In the genomic region with DNA sequence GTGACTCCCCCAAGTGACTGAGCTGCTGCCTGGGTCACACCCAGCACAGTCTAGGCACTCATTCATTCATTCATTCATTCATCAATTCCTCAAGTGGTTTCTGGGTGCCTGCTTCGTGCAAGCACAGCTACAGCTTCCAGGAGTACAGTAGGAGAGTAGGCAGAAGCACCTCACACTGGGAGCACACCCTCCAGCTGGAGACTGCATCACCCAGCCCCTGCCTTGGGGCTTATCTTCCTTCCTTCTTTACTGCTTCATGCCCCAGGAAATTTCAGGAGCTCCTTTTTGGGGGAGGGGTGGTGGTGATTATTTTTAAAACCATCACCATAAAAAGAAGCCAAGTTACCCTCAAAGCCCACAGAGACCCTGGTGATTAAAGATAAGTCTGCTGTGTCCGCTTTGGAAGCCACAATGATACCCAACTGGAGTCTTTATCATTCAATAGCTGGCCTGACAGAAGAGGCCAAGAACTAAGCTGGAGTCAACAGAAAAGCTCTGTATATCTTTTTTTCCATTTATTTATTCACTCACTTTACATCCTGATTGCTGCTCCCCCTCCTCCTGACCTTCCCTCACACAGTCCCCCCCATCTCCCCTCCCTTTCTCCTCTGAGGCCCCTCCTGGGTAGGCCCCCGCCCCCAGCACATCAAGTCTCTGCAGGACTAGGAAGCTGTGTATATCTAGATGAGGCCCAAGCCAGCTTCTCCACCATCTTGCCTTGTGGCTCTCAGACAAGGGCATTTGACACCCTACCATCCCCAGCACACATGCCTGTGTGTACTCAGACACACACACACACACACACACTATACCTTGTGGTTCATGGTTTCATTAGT, we compare ENCODE assay signal across 21 mouse cellular contexts. TPM values are rescaled to one million over a fixed set of nuclear protein-coding genes. Genes with fewer than 3 reads are reported as not detected.
DNase-seq lines count a peak whose midpoint lies in the region; ATAC-seq and TF ChIP-seq lines count a peak whose summit lies in the region.
"Had no signal": no experiment of that assay in that cellular context is flagged by ENCODE, and none has a peak within 500 bp of the region (broad histone marks: within the 10 kb centered on the region; RNA-seq: fewer than 3 reads in every experiment).

No protein-coding gene starts in this region.

- WGBS in hindbrain, embryonic 13.5 days = 79% methylated on average over 3 of the region's 3 CpGs
- WGBS in hindbrain, embryonic 12.5 days = 80% methylated on average over 3 of the region's 3 CpGs
- 8% methylated on average over 3 of the region's 3 CpGs for whole genome bisulfite sequencing in liver, embryonic 13.5 days (ENCODE audit: insufficient replicate concordance)

- H3K4me2 ChIP-seq in hindbrain, embryonic 13.5 days = no peak overlapping the region
- no peak overlapping the region for H3K4me2 ChIP-seq in hindbrain, embryonic 12.5 days (replicated peaks)
- H3K4me2 ChIP-seq in liver, embryonic 13.5 days = no peak overlapping the region
- H3K4me2 ChIP-seq: embryonic facial prominence, embryonic 12.5 days; heart, embryonic 11.5 days; limb, embryonic 13.5 days; midbrain, embryonic 11.5 days had no signal

- no peak for ATAC-seq in hindbrain, embryonic 13.5 days (ENCODE audit: low FRiP score)
- no peak for ATAC-seq in hindbrain, embryonic 12.5 days (ENCODE audit: low FRiP score)
- ATAC-seq in G1E (ENCODE audit: extremely low read depth, insufficient number of reproducible peaks, low FRiP score, poor library complexity, severe bottlenecking) = peak; percentile 48; the same call in 1 of the 2 replicates
- peak; percentile 57 for ATAC-seq in liver, embryonic 13.5 days (ENCODE audit: low read depth)
- no peak for ATAC-seq in inflammation-experienced regulatory T-cells, adult 6 months
- ATAC-seq: forebrain, embryonic 14.5 days had no signal

- H3K9me3 ChIP-seq in hindbrain, embryonic 13.5 days = no peaks in the 10 kb centered on the region
- no peaks in the 10 kb centered on the region for H3K9me3 ChIP-seq in hindbrain, embryonic 12.5 days (replicated peaks)
- H3K9me3 ChIP-seq in G1E (replicated peaks) = no peaks in the 10 kb centered on the region
- no peaks in the 10 kb centered on the region for H3K9me3 ChIP-seq in liver, embryonic 13.5 days (replicated peaks)
- H3K9me3 ChIP-seq: embryonic facial prominence, embryonic 12.5 days; limb, embryonic 13.5 days had no signal

- H3K4me3 ChIP-seq in hindbrain, embryonic 13.5 days = no peak overlapping the region
- no peak overlapping the region for H3K4me3 ChIP-seq in hindbrain, embryonic 12.5 days
- no peak overlapping the region for H3K4me3 ChIP-seq in G1E (ENCODE audit: low read depth, low read length)
- H3K4me3 ChIP-seq in liver, embryonic 13.5 days (replicated peaks) = no peak overlapping the region
- H3K4me3 ChIP-seq: embryonic facial prominence, embryonic 12.5 days; gastrocnemius, adult 2 months; limb, embryonic 13.5 days had no signal

- H3K27ac ChIP-seq in hindbrain, embryonic 13.5 days = peak overlapping the region; percentile 48; the same call in 1 of the 2 replicates
- no peak overlapping the region for H3K27ac ChIP-seq in hindbrain, embryonic 12.5 days
- no peak overlapping the region for H3K27ac ChIP-seq in liver, embryonic 13.5 days
- H3K27ac ChIP-seq: embryonic facial prominence, embryonic 12.5 days; gastrocnemius, adult 2 months; limb, embryonic 13.5 days had no signal

- no peak for TF ChIP-seq CTCF in G1E (IDR thresholded peaks at IDR 0.05; ENCODE audit: low read depth, low read length)

- peaks cover 21% of the 10 kb centered on the region for H3K4me1 ChIP-seq in hindbrain, embryonic 13.5 days (replicated peaks)
- peaks cover 8% of the 10 kb centered on the region for H3K4me1 ChIP-seq in hindbrain, embryonic 12.5 days
- peaks cover 27% of the 10 kb centered on the region for H3K4me1 ChIP-seq in G1E (ENCODE audit: insufficient read depth, low read depth, low read length)
- peaks cover 26% of the 10 kb centered on the region for H3K4me1 ChIP-seq in liver, embryonic 13.5 days (replicated peaks)

- peak; percentile 82 for DNase-seq in 416B (ENCODE audit: low read depth)
- DNase-seq in G1E (ENCODE audit: low spot score) = peak; percentile 9
- no peak for DNase-seq in liver, embryonic 13.5 days
- DNase-seq in right cerebral cortex, adult 2 months (ENCODE audit: low spot score in 2 of 2) = no peak
- no peak for DNase-seq in adrenal gland, postnatal 36 days
- DNase-seq: adrenal gland, adult 2 months; cerebellum, adult 18-20 months; cerebellum, postnatal 14 days; gastrocnemius, adult 2 months; heart, postnatal 10 days; kidney, adult 11 months; layer of hippocampus, adult 9-11 months; lung, adult 2 months had no signal

- H3K36me3 ChIP-seq in hindbrain, embryonic 13.5 days = peaks cover 7% of the 10 kb centered on the region
- H3K36me3 ChIP-seq in hindbrain, embryonic 12.5 days = peaks cover 24% of the 10 kb centered on the region; the same call in 1 of the 2 replicates
- H3K36me3 ChIP-seq in G1E (replicated peaks) = no peaks in the 10 kb centered on the region
- H3K36me3 ChIP-seq in liver, embryonic 13.5 days = no peaks in the 10 kb centered on the region
- H3K36me3 ChIP-seq: embryonic facial prominence, embryonic 12.5 days; limb, embryonic 13.5 days had no signal

- H3K27me3 ChIP-seq in hindbrain, embryonic 13.5 days = no peaks in the 10 kb centered on the region
- no peaks in the 10 kb centered on the region for H3K27me3 ChIP-seq in hindbrain, embryonic 12.5 days
- H3K27me3 ChIP-seq in G1E (ENCODE audit: insufficient read depth, low read length) = peaks cover 18% of the 10 kb centered on the region
- no peaks in the 10 kb centered on the region for H3K27me3 ChIP-seq in liver, embryonic 13.5 days
- H3K27me3 ChIP-seq: embryonic facial prominence, embryonic 12.5 days; limb, embryonic 13.5 days had no signal

- H3K9ac ChIP-seq in hindbrain, embryonic 13.5 days = no peak overlapping the region
- no peak overlapping the region for H3K9ac ChIP-seq in hindbrain, embryonic 12.5 days
- no peak overlapping the region for H3K9ac ChIP-seq in liver, embryonic 13.5 days
- H3K9ac ChIP-seq: embryonic facial prominence, embryonic 12.5 days; limb, embryonic 13.5 days had no signal

RNA-seq across cellular contexts. Expression of a gene that starts 19.1 kb away (rescaled TPM):
- polyA plus RNA-seq in hindbrain, embryonic 13.5 days (2015; fragmentation: Nextera tagmentation; extraction: Ambion mirVana) = 49.6 and 49.9 TPM in 2 replicates
- 42.4 and 44.9 TPM in 2 replicates for polyA plus RNA-seq in hindbrain, embryonic 12.5 days (2016; fragmentation: Nextera tagmentation; extraction: Ambion mirVana)
- 12.2 and 16.2 TPM in 2 replicates for total RNA-seq in G1E (2014; fragmentation: Nextera tagmentation)
- total RNA-seq in G1E (2017) = 11.9 and 15.2 TPM in 2 replicates
- 1.8 and 2.0 TPM in 2 replicates for polyA plus RNA-seq in G1E (2012)
- 3.9 and 4.4 TPM in 2 replicates for polyA plus RNA-seq in liver, embryonic 13.5 days (2015; fragmentation: Nextera tagmentation; extraction: Ambion mirVana)
- 1 to 10 TPM; 5.4 to 9.2 (median 7.6) TPM for polyA plus RNA-seq in inflammation-experienced regulatory T-cells, adult 6 months (2017; shearing (Covaris generic))
- 10 to 100 TPM; 29.2 to 38.7 TPM for total RNA-seq in adrenal gland, postnatal 36 days (2021)

Comparison
In these comparisons a context has a peak if more than half of its experiments do, and no peak if none do; other contexts are left out.
1. ATAC-seq: peak in G1E (single experiment) and liver, embryonic 13.5 days (single experiment); none in hindbrain, embryonic 13.5 days (single experiment), hindbrain, embryonic 12.5 days (single experiment) and inflammation-experienced regulatory T-cells, adult 6 months (single experiment).
2. DNase-seq: peak in 416B (single experiment) and G1E (single experiment); none in liver, embryonic 13.5 days (single experiment), right cerebral cortex, adult 2 months (0 of 2) and adrenal gland, postnatal 36 days (0 of 2).